Comparison of ENCODE assay signal across 21 mouse cellular contexts in the genomic region with DNA sequence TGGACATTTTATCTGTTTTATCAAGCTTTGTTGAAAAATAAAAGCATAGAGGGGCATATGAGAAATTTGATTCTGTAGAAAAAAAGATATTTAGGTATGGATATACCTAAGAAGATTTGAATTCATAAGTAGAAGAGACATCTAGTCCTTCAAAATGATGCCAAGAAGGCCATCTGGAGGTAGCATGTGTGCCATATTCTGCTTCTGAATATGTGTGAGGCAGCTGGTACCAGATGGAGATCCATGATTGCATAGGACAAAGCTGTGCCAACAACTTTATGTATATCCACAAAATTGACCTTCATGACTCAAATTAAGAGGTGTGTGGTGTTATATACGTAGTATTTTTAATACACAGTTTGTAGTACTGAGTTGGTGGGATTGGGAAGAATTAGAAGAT. TPM values are rescaled to one million over a fixed set of nuclear protein-coding genes. Genes with fewer than 3 reads are reported as not detected.
DNase-seq lines count a peak whose midpoint lies in the region; ATAC-seq and TF ChIP-seq lines count a peak whose summit lies in the region.
"Had no signal": no experiment of that assay in that cellular context is flagged by ENCODE, and none has a peak within 500 bp of the region (broad histone marks: within the 10 kb centered on the region; RNA-seq: fewer than 3 reads in every experiment).

No protein-coding gene starts in this region.

- H3K27ac ChIP-seq in layer of hippocampus, adult 2 months: no peak overlapping the region
- H3K27ac ChIP-seq: hindbrain, embryonic 14.5 days; limb, embryonic 10.5 days; liver, embryonic 12.5 days; midbrain, embryonic 15.5 days; neural tube, embryonic 12.5 days had no signal

- peak; percentile 5 for DNase-seq in cerebellum, adult 11 months
- peak; percentile 13 to 25 for DNase-seq in layer of hippocampus, adult 2 months (ENCODE audit: low spot score in 2 of 2)
- no peak for DNase-seq in layer of hippocampus, postnatal 10 days (ENCODE audit: low spot score in 2 of 2)
- DNase-seq in cerebellum, postnatal 36 days: peak; percentile 27 to 29
- DNase-seq in left cerebral cortex, postnatal 4 days: peak; percentile 8
- no peak for DNase-seq in heart, postnatal 14 days
- DNase-seq in gastrocnemius, postnatal 36 days: no peak
- DNase-seq: adrenal gland, postnatal 14 days; kidney, postnatal 10 days; thymus, postnatal 4 days had no signal

- no peak overlapping the region for H3K4me3 ChIP-seq in layer of hippocampus, adult 2 months
- H3K4me3 ChIP-seq: limb, embryonic 10.5 days; liver, embryonic 12.5 days; midbrain, embryonic 15.5 days; neural tube, embryonic 12.5 days had no signal

- TF ChIP-seq CTCF in layer of hippocampus, adult 2 months (conservative IDR thresholded peaks at IDR 0.05): no peak

- intact Hi-C loops in left cerebral cortex, postnatal 4 days (cut with DNase I): no loop called here
- intact Hi-C loops in heart, postnatal 14 days (cut with DNase I): no loop called here
- intact Hi-C loops in gastrocnemius, postnatal 36 days (cut with DNase I): no loop called here

- no peak for ATAC-seq in cerebellum, adult (ENCODE audit: insufficient number of reproducible peaks, low FRiP score, low TSS enrichment)
- ATAC-seq: intestine, postnatal 0 days; liver, embryonic 12.5 days; lung, postnatal 0 days; midbrain, embryonic 15.5 days had no signal

RNA-seq across cellular contexts. Expression of a gene that starts 7.4 kb away (rescaled TPM):
- 1 to 10 TPM; 3.5 to 3.6 TPM for total RNA-seq in layer of hippocampus, adult 2 months (2021)
- 1 to 10 TPM; 5.8 to 6.5 TPM for total RNA-seq in layer of hippocampus, postnatal 10 days (2021)
- total RNA-seq in left cerebral cortex, postnatal 4 days (2021): 1 to 10 TPM; 6.4 to 6.6 TPM
- total RNA-seq in heart, postnatal 14 days (2021): not detected
- total RNA-seq in gastrocnemius, postnatal 36 days (2021): not detected
- total RNA-seq: gastrocnemius, adult 8-10 months; heart, adult 8-10 months; megakaryocyte, adult 5-6 weeks had no signal

Comparison
In these comparisons a context has a peak if more than half of its experiments do, and no peak if none do; other contexts are left out.
1. DNase-seq: peak in cerebellum, adult 11 months (single experiment), layer of hippocampus, adult 2 months (2 of 2), cerebellum, postnatal 36 days (2 of 2) and left cerebral cortex, postnatal 4 days (single experiment); none in layer of hippocampus, postnatal 10 days (0 of 2), heart, postnatal 14 days (0 of 2) and gastrocnemius, postnatal 36 days (0 of 2).
2. RNA of a gene that starts 7.4 kb away (total RNA-seq): 6.4 to 6.6 TPM in left cerebral cortex, postnatal 4 days, 5.8 to 6.5 TPM in layer of hippocampus, postnatal 10 days and 3.5 to 3.6 TPM in layer of hippocampus, adult 2 months; not detected in heart, postnatal 14 days and not detected in gastrocnemius, postnatal 36 days; every median in the first group is over 4 times any median in the second.